ENCODE assay signal across 17 mouse cellular contexts in the genomic region with DNA sequence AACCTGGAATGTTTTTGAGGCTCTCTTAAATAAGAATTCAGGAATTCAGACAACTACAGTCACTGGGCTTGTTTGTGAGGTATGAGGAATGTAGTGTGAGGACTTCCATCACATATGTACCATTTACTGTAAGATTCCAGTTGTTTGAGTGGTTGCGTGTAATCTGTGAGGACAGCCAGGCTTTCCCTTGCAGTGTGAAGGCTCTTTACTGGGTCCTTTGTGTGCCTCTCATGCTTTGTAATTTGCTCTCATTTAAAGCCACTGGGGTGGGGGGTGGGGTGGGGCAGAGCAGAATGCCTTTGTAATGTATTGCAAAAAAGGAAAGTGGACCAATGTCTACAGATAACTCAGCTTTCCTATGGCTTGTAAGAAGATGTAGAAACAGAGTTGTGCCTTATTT.
"Had no signal": no experiment of that assay in that cellular context is flagged by ENCODE, and none has a peak within 500 bp of the region (broad histone marks: within the 10 kb centered on the region; RNA-seq: fewer than 3 reads in every experiment).

No protein-coding gene starts in this region.

- H3K27ac ChIP-seq: liver, embryonic 12.5 days; liver, embryonic 14.5 days; midbrain, embryonic 10.5 days; neural tube, embryonic 13.5 days; neural tube, embryonic 15.5 days had no signal

- H3K4me1 ChIP-seq: liver, embryonic 12.5 days; neural tube, embryonic 13.5 days; neural tube, embryonic 15.5 days had no signal

- DNase-seq: lung, adult 18-20 months; lung, postnatal 10 days; lung, postnatal 4 days; right cerebral cortex, adult 18-20 months; right cerebral cortex, postnatal 25 days; right cerebral cortex, postnatal 4 days; spleen, adult 18-20 months; thymus, adult 18-20 months; thymus, postnatal 14 days; thymus, postnatal 36 days had no signal

- ATAC-seq: liver, embryonic 12.5 days had no signal

- H3K4me2 ChIP-seq: liver, embryonic 12.5 days; lung, embryonic 14.5 days; neural tube, embryonic 13.5 days; neural tube, embryonic 15.5 days had no signal

- H3K9me3 ChIP-seq: liver, embryonic 12.5 days; midbrain, embryonic 10.5 days; neural tube, embryonic 13.5 days; neural tube, embryonic 15.5 days had no signal

- H3K27me3 ChIP-seq: liver, embryonic 12.5 days; neural tube, embryonic 13.5 days; neural tube, embryonic 15.5 days had no signal

- H3K9ac ChIP-seq: liver, embryonic 12.5 days; liver, embryonic 14.5 days; lung, embryonic 14.5 days; neural tube, embryonic 13.5 days; neural tube, embryonic 15.5 days had no signal

- H3K36me3 ChIP-seq: liver, embryonic 12.5 days; midbrain, embryonic 10.5 days; neural tube, embryonic 13.5 days; neural tube, embryonic 15.5 days had no signal

- H3K4me3 ChIP-seq: liver, embryonic 12.5 days; midbrain, embryonic 10.5 days; myocyte; neural tube, embryonic 13.5 days; neural tube, embryonic 15.5 days had no signal
